Mouse (Mus musculus): ENCODE results near the gene Trib2. TPM values are rescaled to one million over a fixed set of nuclear protein-coding genes. Genes with fewer than 3 reads are reported as not detected.

Trib2 gene
- polyA plus RNA-seq, 1 experiment = 2.9 TPM

DNA sequence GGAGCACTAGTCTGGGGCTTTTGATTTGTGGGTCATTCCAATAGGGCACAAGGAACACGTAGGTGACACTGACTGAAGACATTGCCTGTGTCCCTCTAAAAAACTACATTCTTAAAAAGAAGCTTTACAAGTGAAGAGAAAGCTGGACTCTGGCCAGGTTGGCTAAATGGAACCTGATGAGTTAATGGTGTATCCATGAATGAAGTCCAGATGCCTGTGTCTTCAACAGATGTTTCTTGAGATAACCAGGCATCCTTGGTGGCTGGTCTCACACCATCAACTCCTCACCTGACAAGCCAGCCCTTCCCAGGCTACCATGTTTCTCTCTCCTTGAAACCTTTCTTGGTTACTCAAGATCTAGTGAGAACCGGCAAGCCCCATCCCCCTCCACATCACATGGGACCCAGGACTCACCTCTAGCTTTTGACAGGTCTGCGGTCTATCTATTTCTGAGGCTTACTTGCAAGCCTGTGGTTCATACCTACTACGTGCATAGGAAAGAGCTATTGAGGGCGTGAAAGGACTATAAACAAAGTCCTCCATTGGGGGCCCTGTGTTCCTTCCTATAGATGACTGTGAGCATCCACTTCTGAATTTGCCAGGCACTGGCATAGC is 8.4 kb downstream of the Trib2 start:
- peaks cover 29% of the 10 kb centered on the region for H3K4me1 ChIP-seq (ENCODE audit: control insufficient read depth, insufficient read depth, insufficient read length, low read length)
- no peak overlapping the region for H3K27ac ChIP-seq (replicated peaks; ENCODE audit: low read depth, low read length)
- H3K4me3 ChIP-seq (ENCODE audit: insufficient read depth, low read depth, low read length) = no peak overlapping the region

- Histone ChIP-seq H3K27ac (replicated peaks; ENCODE audit: low read depth, low read length) (no peak overlapping the region), H3K4me1 (ENCODE audit: control insufficient read depth, insufficient read depth, insufficient read length, low read length) (peaks cover 42% of the 10 kb centered on the region), H3K4me3 (ENCODE audit: insufficient read depth, low read depth, low read length) (no peak overlapping the region)
These were observed 11.8 kb downstream of the Trib2 start for GRCm38 (mm10) chr12:15804931-15805331.

GRCm38 (mm10) chr12:15803936-15804438 is 12.7 kb downstream of the Trib2 start:
- no peak overlapping the region for H3K4me3 ChIP-seq (ENCODE audit: insufficient read depth, low read depth, low read length)
- peaks cover 45% of the 10 kb centered on the region for H3K4me1 ChIP-seq (ENCODE audit: control insufficient read depth, insufficient read depth, insufficient read length, low read length)
- peak overlapping the region; percentile 26; the same call in 1 of the 2 replicates for H3K27ac ChIP-seq (replicated peaks; ENCODE audit: low read depth, low read length)

DNA sequence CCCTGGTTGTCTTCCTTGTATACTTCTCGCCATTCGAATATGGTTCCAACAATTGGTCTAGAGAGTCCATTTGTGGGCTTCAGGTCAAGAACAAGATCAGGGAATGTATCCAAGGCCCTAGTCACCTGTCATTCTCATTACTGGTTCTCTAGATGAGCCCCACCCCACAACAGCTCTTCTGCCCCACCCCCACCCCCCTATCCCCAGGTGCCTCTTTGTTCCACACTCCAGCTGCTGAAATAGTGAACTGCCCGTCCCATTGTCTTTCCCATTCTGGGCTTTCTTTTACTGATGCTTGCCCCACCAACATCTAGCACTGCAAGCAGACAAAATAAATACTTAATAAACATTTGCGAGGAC is 15.2 kb downstream of the Trib2 start:
- Histone ChIP-seq H3K4me3 (ENCODE audit: insufficient read depth, low read depth, low read length) (no peak overlapping the region), H3K4me1 (ENCODE audit: control insufficient read depth, insufficient read depth, insufficient read length, low read length) (peaks cover 52% of the 10 kb centered on the region), H3K27ac (replicated peaks; ENCODE audit: low read depth, low read length) (peak overlapping the region; percentile 67)

DNA sequence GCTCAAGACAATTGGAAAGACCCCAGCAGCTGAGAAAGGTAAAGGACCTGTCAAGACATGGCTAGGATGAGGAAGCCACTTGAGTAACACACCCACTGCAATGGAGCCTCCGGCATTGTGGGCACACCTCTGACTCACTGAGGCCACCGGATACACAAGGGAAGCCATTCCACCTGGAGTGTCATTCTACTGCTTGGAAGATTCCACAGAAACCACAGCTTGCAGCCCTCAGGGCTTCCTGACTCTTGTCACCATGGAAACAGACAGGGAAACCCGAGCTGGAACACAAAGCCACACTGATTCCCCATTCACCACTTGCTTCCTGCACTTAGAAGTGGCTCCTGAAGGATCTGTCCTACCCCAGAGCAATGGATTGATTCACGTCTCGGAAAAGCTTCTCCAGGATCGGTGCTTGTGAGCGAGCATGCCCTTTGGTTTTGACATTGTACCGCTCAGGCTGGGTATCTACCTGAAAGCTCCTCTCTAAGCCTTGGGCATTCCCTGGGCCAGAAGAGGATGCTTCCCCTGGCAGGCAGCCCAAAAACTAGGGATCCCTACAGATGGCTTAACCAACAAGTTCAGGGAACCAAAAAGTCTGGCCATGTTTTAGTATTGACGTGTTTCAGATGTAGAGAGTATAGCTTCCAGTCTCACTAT is 15.7 kb downstream of the Trib2 start:
- H3K4me1 ChIP-seq (ENCODE audit: control insufficient read depth, insufficient read depth, insufficient read length, low read length) = peaks cover 49% of the 10 kb centered on the region
- no peak overlapping the region for H3K4me3 ChIP-seq (ENCODE audit: insufficient read depth, low read depth, low read length)
- H3K27ac ChIP-seq (replicated peaks; ENCODE audit: low read depth, low read length) = peak overlapping the region; percentile 67

DNA sequence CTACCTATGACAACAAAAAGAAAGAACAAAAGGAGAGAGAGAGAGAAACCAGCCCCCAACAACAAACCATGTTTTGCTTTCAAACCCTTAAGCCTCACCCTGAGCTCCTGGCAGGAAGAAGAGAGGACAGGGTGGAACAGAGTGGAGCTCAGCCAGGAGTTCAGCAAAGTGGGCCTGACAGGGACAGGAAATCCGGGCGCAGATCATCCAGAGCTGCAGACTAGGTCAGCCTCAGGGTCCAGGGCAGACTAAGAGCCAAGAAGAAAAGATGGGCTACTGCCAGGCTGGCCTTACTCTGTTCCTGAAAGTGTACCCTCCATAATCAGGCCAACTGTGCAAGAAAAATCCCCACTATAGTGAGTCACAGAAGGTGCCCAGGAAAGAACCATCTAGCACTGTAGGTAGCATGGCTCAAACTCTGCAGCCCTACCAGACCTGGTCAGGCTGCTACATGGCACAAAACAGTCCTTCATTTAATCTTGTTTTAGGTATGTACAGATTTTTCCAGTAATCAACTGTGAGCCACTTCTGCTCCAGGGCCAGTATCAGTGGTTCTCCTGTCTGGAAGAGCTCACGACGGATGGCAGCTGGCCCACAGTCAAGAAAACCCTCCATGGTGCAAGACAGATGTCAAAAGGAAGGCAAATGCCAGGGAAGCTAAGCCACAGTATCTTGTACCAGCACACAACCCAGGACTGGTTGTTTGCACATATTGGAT is 16.4 kb downstream of the Trib2 start:
- Histone ChIP-seq H3K4me3 (ENCODE audit: insufficient read depth, low read depth, low read length) (no peak overlapping the region), H3K27ac (replicated peaks; ENCODE audit: low read depth, low read length) (peak overlapping the region; percentile 67), H3K4me1 (ENCODE audit: control insufficient read depth, insufficient read depth, insufficient read length, low read length) (peaks cover 44% of the 10 kb centered on the region)

DNA sequence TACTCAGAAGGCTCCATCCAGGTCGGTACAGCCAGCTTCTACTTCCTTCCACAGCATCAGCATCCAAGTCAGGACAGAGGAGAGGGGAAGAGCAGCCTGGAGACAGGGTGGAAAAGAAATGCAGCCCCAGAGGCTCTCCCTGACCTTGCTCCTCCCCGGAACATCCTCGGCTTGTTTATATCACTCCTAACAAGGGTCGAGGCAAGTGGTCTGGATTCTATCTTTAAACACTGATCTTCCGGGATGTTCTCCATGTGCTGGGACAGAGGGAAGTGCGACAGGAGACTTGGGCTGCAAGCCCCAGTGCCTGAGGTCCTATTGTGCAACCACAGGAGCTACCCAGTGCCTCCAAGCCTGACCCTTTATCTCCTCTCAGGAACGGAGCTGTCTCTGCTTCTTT is 18.7 kb downstream of the Trib2 start:
- Histone ChIP-seq H3K4me3 (ENCODE audit: insufficient read depth, low read depth, low read length) (no peak overlapping the region), H3K27ac (replicated peaks; ENCODE audit: low read depth, low read length) (peak overlapping the region; percentile 87), H3K4me1 (ENCODE audit: control insufficient read depth, insufficient read depth, insufficient read length, low read length) (peaks cover 28% of the 10 kb centered on the region)

- Histone ChIP-seq H3K27ac (replicated peaks; ENCODE audit: low read depth, low read length) (no peak overlapping the region), H3K4me1 (ENCODE audit: control insufficient read depth, insufficient read depth, insufficient read length, low read length) (peaks cover 24% of the 10 kb centered on the region), H3K4me3 (ENCODE audit: insufficient read depth, low read depth, low read length) (no peak overlapping the region)
These were observed 20.8 kb downstream of the Trib2 start for GRCm38 (mm10) chr12:15795886-15796285.

DNA sequence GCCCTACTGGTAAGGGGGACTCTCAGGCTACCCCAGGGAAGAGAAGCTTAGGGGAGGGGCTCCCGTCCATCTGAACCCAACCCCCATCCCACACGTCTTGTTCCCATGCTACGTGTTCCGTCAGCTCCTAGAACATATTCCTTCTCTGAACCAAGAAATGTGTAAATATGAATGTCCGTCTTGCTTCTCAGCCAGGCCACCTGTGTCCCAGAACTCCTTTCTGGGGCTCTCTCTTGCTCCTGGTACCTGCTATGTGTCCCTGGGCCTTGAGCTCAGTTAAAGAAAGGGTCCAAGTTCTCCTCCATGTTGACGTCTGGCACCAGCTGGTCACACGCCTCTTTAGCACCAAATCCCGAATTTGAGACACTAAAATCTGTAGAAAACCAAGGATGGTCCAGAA is 23.4 kb downstream of the Trib2 start:
- Histone ChIP-seq H3K4me3 (ENCODE audit: insufficient read depth, low read depth, low read length) (no peak overlapping the region), H3K27ac (replicated peaks; ENCODE audit: low read depth, low read length) (no peak overlapping the region), H3K4me1 (ENCODE audit: control insufficient read depth, insufficient read depth, insufficient read length, low read length) (peaks cover 6% of the 10 kb centered on the region; the same call in 1 of the 2 replicates)

DNA sequence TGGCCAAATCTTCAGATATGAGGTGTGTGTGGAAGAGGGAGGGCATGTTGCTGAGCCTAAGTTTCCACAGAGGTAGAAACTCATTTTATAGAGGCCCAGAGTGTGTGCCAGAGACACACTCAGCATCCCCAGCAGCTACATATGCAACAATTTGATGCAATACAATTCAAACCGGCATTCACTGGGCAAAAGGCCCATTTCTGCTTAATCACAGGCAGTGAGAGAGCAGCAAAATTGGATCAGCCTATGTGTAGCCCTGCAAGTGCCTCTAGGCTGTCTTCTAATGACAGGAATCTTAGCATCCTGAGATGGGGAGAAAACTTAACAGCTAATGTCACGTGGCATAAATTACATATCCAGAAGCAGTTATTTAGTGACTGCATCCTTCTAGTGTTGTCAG is 26.5 kb downstream of the Trib2 start:
- Histone ChIP-seq H3K4me3 (ENCODE audit: insufficient read depth, low read depth, low read length) (no peak overlapping the region), H3K27ac (replicated peaks; ENCODE audit: low read depth, low read length) (no peak overlapping the region), H3K4me1 (ENCODE audit: control insufficient read depth, insufficient read depth, insufficient read length, low read length) (no peaks in the 10 kb centered on the region)

GRCm38 (mm10) chr12:15777047-15777446 is 39.7 kb downstream of the Trib2 start:
- H3K27ac ChIP-seq (replicated peaks; ENCODE audit: low read depth, low read length) = peak overlapping the region; percentile 98
- H3K4me1 ChIP-seq (ENCODE audit: control insufficient read depth, insufficient read depth, insufficient read length, low read length) = no peaks in the 10 kb centered on the region
- H3K4me3 ChIP-seq (ENCODE audit: insufficient read depth, low read depth, low read length) = no peak overlapping the region

DNA sequence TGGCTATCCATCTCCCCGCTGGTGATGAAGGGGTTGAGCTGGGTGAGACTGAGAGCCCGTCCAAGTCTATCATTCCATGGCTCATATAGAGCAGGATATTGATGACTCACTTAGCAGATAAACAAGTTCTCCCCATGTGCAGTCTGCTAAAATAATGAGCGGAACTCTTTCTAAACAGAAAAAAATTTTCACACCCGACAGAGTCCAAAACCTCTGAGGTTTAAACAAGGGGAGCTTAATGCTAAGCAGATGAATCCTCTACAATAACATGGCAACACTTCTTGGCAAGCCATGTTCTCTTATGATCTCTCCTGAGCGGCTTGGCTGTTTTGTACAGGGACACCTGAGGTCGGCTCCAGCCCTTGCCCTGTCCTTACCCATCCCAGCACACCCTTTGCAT is 45.0 kb downstream of the Trib2 start:
- no peaks in the 10 kb centered on the region for H3K4me1 ChIP-seq (ENCODE audit: control insufficient read depth, insufficient read depth, insufficient read length, low read length)
- H3K4me3 ChIP-seq (ENCODE audit: insufficient read depth, low read depth, low read length) = no peak overlapping the region
- no peak overlapping the region for H3K27ac ChIP-seq (replicated peaks; ENCODE audit: low read depth, low read length)

GRCm38 (mm10) chr12:15768536-15768935 is 48.2 kb downstream of the Trib2 start:
- no peaks in the 10 kb centered on the region for H3K4me1 ChIP-seq (ENCODE audit: control insufficient read depth, insufficient read depth, insufficient read length, low read length)
- H3K4me3 ChIP-seq (ENCODE audit: insufficient read depth, low read depth, low read length) = no peak overlapping the region
- no peak overlapping the region for H3K27ac ChIP-seq (replicated peaks; ENCODE audit: low read depth, low read length)

DNA sequence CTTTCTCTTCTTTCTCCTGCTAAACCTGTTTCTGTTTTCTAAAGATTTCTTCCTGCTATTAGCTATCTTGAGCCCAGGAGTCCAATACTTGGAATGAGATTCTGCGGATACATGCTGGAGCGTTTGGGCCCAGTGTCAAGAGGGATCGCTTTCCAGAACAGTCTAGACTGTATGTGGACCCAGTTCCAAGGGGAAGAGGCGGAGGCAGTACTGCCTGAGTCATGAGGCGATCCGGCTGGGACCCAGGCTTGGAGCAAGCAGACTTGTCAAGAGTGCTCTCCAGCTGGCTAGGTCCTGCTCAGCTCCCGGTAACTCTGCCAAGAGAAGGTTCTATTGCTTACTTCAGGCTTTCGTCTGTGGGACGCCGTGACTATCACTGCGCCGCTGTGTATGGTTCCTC is 50.7 kb downstream of the Trib2 start:
- H3K4me3 ChIP-seq (ENCODE audit: insufficient read depth, low read depth, low read length) = no peak overlapping the region
- no peaks in the 10 kb centered on the region for H3K4me1 ChIP-seq (ENCODE audit: control insufficient read depth, insufficient read depth, insufficient read length, low read length)
- H3K27ac ChIP-seq (replicated peaks; ENCODE audit: low read depth, low read length) = no peak overlapping the region

DNA sequence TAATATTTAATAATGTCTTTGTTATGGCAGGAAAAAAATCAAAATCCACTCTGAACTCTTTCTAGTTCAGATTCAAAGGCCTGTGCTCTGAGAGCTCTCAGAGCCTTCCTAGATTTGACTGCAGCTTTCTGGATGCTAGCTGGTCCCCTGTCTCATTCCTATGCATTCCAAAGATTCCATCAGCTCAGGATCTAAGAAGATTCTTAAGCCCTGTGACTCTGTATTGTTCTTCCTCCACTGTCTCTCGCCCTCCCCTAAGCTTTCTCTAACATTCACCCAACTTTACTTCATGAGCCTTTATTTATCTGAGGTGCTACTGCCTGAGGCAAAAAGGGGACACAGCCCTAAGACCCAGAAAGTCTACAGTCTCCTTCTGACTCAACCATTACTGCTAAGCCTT is 51.5 kb downstream of the Trib2 start:
- no peak overlapping the region for H3K27ac ChIP-seq (replicated peaks; ENCODE audit: low read depth, low read length)
- H3K4me1 ChIP-seq (ENCODE audit: control insufficient read depth, insufficient read depth, insufficient read length, low read length) = no peaks in the 10 kb centered on the region
- no peak overlapping the region for H3K4me3 ChIP-seq (ENCODE audit: insufficient read depth, low read depth, low read length)

Data from brown adipose tissue, adult 24 weeks (tissue).